Mouse (Mus musculus): Measurements from ENCODE around the gene Zmynd11.

Zmynd11 gene

GRCm38 (mm10) chr13:9649894-9650293, 115.2 kb downstream of the Zmynd11 start:
- DNase-seq: no peak

DNA sequence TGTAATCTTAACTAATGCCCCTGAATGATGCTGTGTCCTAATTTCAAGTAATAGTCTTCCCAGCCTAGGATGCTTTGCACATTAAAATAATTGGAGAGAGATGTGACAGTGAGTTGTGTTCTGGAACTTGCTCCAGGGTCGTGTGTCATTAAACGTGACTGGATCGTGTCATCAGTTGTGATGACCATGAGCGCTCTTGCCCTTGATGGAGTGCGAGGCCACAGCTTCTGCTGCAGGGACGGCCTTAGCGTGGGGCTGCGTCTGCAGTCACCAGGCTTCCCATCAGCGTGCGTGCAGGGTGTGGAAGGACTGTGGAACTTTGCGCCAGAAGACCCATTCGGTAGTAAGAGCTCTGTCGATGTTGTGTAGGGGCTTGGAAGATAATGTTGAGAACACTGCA, 116.4 kb downstream of the Zmynd11 start:
- no peak for DNase-seq

- DNase-seq: no peak
These were observed 127.2 kb downstream of the Zmynd11 start for GRCm38 (mm10) chr13:9637949-9638348.

DNA sequence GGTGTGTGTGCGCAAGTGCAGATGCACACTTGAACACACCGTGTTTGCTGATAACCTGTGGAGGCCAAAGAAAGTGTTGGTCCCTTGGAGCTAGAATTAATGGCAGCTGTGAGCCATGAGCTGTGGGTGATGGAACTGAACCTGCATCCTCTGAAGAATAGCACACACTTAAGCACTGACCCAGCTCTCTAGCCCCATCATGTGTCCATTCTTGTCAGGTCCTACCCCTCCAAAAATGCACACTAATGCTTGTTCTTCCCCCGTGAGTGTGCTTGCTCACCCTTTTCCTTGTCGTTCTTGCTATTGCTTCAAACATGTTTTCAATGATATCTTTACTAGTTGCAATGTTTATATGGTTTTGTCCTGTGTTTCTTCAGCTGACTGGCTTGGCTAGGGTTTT, 128.6 kb downstream of the Zmynd11 start:
- no peak for DNase-seq

DNA sequence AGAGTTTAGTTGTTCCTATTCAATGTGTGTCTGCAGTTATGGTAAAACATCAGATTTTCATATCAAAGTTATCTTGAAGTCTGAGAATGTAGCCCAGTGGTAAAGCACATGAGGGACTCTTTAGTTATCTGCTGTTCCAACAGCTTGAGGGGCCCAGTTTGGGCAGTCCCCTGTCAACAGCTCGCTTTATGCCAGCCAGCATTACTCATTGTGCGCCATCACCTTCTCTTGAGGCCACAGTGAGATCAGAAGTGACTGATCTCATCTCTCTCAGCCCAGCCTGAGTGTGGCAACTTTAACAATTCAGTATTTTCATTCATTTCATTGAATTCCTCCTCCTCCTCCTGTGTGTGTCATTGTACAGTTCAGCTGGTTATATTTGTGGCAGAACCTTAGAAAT, 129.2 kb downstream of the Zmynd11 start:
- no peak for DNase-seq

All from liver (tissue).